Mouse (Mus musculus): ENCODE measurements around the gene Abt1. TPM values are rescaled to one million over a fixed set of nuclear protein-coding genes. Genes with fewer than 3 reads are reported as not detected.

Gene Abt1
- total RNA-seq, 1 experiment from 2014 or later = 5.9 TPM

Other genes starting within 250 kb of the Abt1 start
- not detected in 2 replicates for gene Vmn1r220, start 235.9 kb downstream of the Abt1 start, total RNA-seq (2021)
- gene Vmn1r221, start 209.7 kb downstream of the Abt1 start, total RNA-seq (2021) = not detected in 2 replicates
- gene Vmn1r222, start 187.9 kb downstream of the Abt1 start, total RNA-seq (2021) = not detected in 2 replicates
- not detected in 2 replicates for gene Vmn1r223, start 176.7 kb downstream of the Abt1 start, total RNA-seq (2021)
- 20.6 and 26.1 TPM in 2 replicates for gene Zfp322a, start 54.7 kb downstream of the Abt1 start, total RNA-seq (2021)
- gene Btn1a1, start 42.0 kb upstream of the Abt1 start, total RNA-seq (2021) = 0.19 TPM in 1 of 2 replicates, not detected in the other
- gene Btn2a2, start 65.0 kb upstream of the Abt1 start, total RNA-seq (2021) = not detected in 2 replicates
- gene Hist1h4h, start 107.2 kb upstream of the Abt1 start, total RNA-seq (2021) = 699 and 771 TPM in 2 replicates
- 182 and 192 TPM in 2 replicates for gene Hist1h2af, start 110.0 kb upstream of the Abt1 start, total RNA-seq (2021)
- 64.2 and 80.0 TPM in 2 replicates for gene Hist1h3g, start 111.6 kb upstream of the Abt1 start, total RNA-seq (2021)
- gene Hist1h2bh, start 119.5 kb upstream of the Abt1 start, total RNA-seq (2021) = 18.0 and 26.2 TPM in 2 replicates
- gene Hist1h3f, start 120.2 kb upstream of the Abt1 start, total RNA-seq (2021) = 72.3 and 84.2 TPM in 2 replicates
- gene Hist1h4f, start 127.8 kb upstream of the Abt1 start, total RNA-seq (2021) = 307 and 382 TPM in 2 replicates
- 19.2 and 24.2 TPM in 2 replicates for gene Hist1h1d, start 129.4 kb upstream of the Abt1 start, total RNA-seq (2021)
- 184 TPM in 2 replicates for gene Hist1h3e, start 138.5 kb upstream of the Abt1 start, total RNA-seq (2021)
- gene Hist1h2ae, start 147.4 kb upstream of the Abt1 start, total RNA-seq (2021) = 28.8 and 36.1 TPM in 2 replicates
- gene Hist1h2bg, start 147.5 kb upstream of the Abt1 start, total RNA-seq (2021) = 288 and 319 TPM in 2 replicates
- 127 and 167 TPM in 2 replicates for gene Hist1h2bf, start 150.3 kb upstream of the Abt1 start, total RNA-seq (2021)
- 12.6 and 14.1 TPM in 2 replicates for gene Hist1h2ad, start 150.5 kb upstream of the Abt1 start, total RNA-seq (2021)
- 27.2 and 39.2 TPM in 2 replicates for gene Hist1h3d, start 151.9 kb upstream of the Abt1 start, total RNA-seq (2021)
- gene Hist1h4d, start 157.7 kb upstream of the Abt1 start, total RNA-seq (2021) = 250 and 265 TPM in 2 replicates
- gene Hist1h2be, start 197.3 kb upstream of the Abt1 start, total RNA-seq (2021) = 22.3 and 25.1 TPM in 2 replicates
- 139 and 157 TPM in 2 replicates for gene Hist1h1e, start 198.7 kb upstream of the Abt1 start, total RNA-seq (2021)